Mouse (Mus musculus): ENCODE measurements around the gene Tspoap1. TPM values are rescaled to one million over a fixed set of nuclear protein-coding genes. Genes with fewer than 3 reads are reported as not detected.

The Tspoap1 gene
- polyA plus RNA-seq, 1 experiment from 2014 or later = 5.9 TPM

GRCm38 (mm10) chr11:87728850-87729592 lies 31.3 kb upstream of the Tspoap1 start:
- peak overlapping the region; percentile 74 for H3K4me2 ChIP-seq
- peak overlapping the region; percentile 46 for H3K4me3 ChIP-seq

GRCm38 (mm10) chr11:87729593-87730185 lies 30.7 kb upstream of the Tspoap1 start:
- Histone ChIP-seq H3K4me3 (peak overlapping the region; percentile 46), H3K4me1 (peaks cover 100% of the 10 kb centered on the region), H3K9me3 (replicated peaks) (no peaks in the 10 kb centered on the region), H3K9ac (peak overlapping the region; percentile 75), H3K27ac (peak overlapping the region; percentile 97), H3K27me3 (replicated peaks) (no peaks in the 10 kb centered on the region), H3K4me2 (peak overlapping the region; percentile 74), H3K36me3 (peaks cover 29% of the 10 kb centered on the region)
- WGBS (ENCODE audit: insufficient replicate concordance) = 37% methylated on average over 13 of the region's 13 CpGs
- peak; percentile 65 for ATAC-seq

More at GRCm38 (mm10) chr11:87728850-87729592, 31.3 kb upstream of the Tspoap1 start:
- ATAC-seq = no peak
- Histone ChIP-seq H3K27ac (peak overlapping the region; percentile 97), H3K4me1 (peaks cover 100% of the 10 kb centered on the region), H3K9ac (peak overlapping the region; percentile 75), H3K36me3 (peaks cover 24% of the 10 kb centered on the region), H3K9me3 (replicated peaks) (no peaks in the 10 kb centered on the region), H3K27me3 (replicated peaks) (no peaks in the 10 kb centered on the region)
- 48% methylated on average over 18 of the region's 18 CpGs for WGBS (ENCODE audit: insufficient replicate concordance)

GRCm38 (mm10) chr11:87730652-87731310 lies 29.6 kb upstream of the Tspoap1 start:
- peak overlapping the region; percentile 74 for H3K4me2 ChIP-seq
- H3K27ac ChIP-seq = peak overlapping the region; percentile 97

GRCm38 (mm10) chr11:87734346-87734745 lies 26.0 kb upstream of the Tspoap1 start:
- no peaks in the 10 kb centered on the region for H3K27me3 ChIP-seq (replicated peaks)
- H3K27ac ChIP-seq = peak overlapping the region; percentile 97
- ATAC-seq = no peak
- H3K4me3 ChIP-seq = peak overlapping the region; percentile 20
- H3K9ac ChIP-seq = peak overlapping the region; percentile 76
- WGBS (ENCODE audit: insufficient replicate concordance) = 51% methylated on average over 5 of the region's 5 CpGs
- peaks cover 35% of the 10 kb centered on the region for H3K36me3 ChIP-seq
- peak overlapping the region; percentile 89 for H3K4me2 ChIP-seq
- no peaks in the 10 kb centered on the region for H3K9me3 ChIP-seq (replicated peaks)
- peaks cover 83% of the 10 kb centered on the region for H3K4me1 ChIP-seq

More at GRCm38 (mm10) chr11:87730652-87731310, 29.6 kb upstream of the Tspoap1 start:
- H3K27me3 ChIP-seq (replicated peaks) = no peaks in the 10 kb centered on the region
- peaks cover 29% of the 10 kb centered on the region for H3K36me3 ChIP-seq
- ATAC-seq = no peak
- H3K4me1 ChIP-seq = peaks cover 100% of the 10 kb centered on the region
- 62% methylated on average over 10 of the region's 10 CpGs for WGBS (ENCODE audit: insufficient replicate concordance)
- no peaks in the 10 kb centered on the region for H3K9me3 ChIP-seq (replicated peaks)
- H3K4me3 ChIP-seq = peak overlapping the region; percentile 46; the same call in 1 of the 2 replicates
- H3K9ac ChIP-seq = peak overlapping the region; percentile 75

GRCm38 (mm10) chr11:87735691-87736090 lies 24.6 kb upstream of the Tspoap1 start:
- peaks cover 46% of the 10 kb centered on the region for H3K36me3 ChIP-seq
- peaks cover 78% of the 10 kb centered on the region for H3K4me1 ChIP-seq
- peak overlapping the region; percentile 89 for H3K4me2 ChIP-seq
- no peaks in the 10 kb centered on the region for H3K9me3 ChIP-seq (replicated peaks)
- peak overlapping the region; percentile 76 for H3K9ac ChIP-seq
- H3K27ac ChIP-seq = peak overlapping the region; percentile 97
- peak; percentile 30; the same call in 1 of the 2 replicates for ATAC-seq
- peak overlapping the region; percentile 89; the same call in 1 of the 2 replicates for H3K4me3 ChIP-seq
- H3K27me3 ChIP-seq (replicated peaks) = no peaks in the 10 kb centered on the region
- 36% methylated on average over 6 of the region's 6 CpGs for WGBS (ENCODE audit: insufficient replicate concordance)

- peaks cover 68% of the 10 kb centered on the region for H3K4me1 ChIP-seq
- peak overlapping the region; percentile 97 for H3K27ac ChIP-seq
- H3K4me2 ChIP-seq = peak overlapping the region; percentile 89
- no peaks in the 10 kb centered on the region for H3K27me3 ChIP-seq (replicated peaks)
- peaks cover 47% of the 10 kb centered on the region for H3K36me3 ChIP-seq
- ATAC-seq = peak; percentile 81
- peak overlapping the region; percentile 89 for H3K4me3 ChIP-seq
- WGBS (ENCODE audit: insufficient replicate concordance) = 1% methylated on average over 31 of the region's 31 CpGs
- no peaks in the 10 kb centered on the region for H3K9me3 ChIP-seq (replicated peaks)
- H3K9ac ChIP-seq = peak overlapping the region; percentile 76
Measured at GRCm38 (mm10) chr11:87736647-87737134, 23.6 kb upstream of the Tspoap1 start.

- Histone ChIP-seq H3K27ac (peak within 1 kb of the TSS; percentile 97), H3K9me3 (replicated peaks) (no peaks in the 10 kb centered on the region), H3K4me1 (peaks cover 62% of the 10 kb centered on the region), H3K4me3 (peak within 1 kb of the TSS; percentile 89), H3K9ac (peak within 1 kb of the TSS; percentile 89), H3K27me3 (replicated peaks) (no peaks in the 10 kb centered on the region), H3K36me3 (peaks cover 47% of the 10 kb centered on the region), H3K4me2 (peak within 1 kb of the TSS; percentile 89)
- under 1% methylated on average over 57 of the region's 57 CpGs for WGBS (ENCODE audit: insufficient replicate concordance)
- peak; percentile 88 for ATAC-seq
Measured at GRCm38 (mm10) chr11:87737175-87737740, 23.1 kb upstream of the Tspoap1 start, which contains the start of gene Supt4a. Supt4a (plus strand) TSS chr11:87737552.

GRCm38 (mm10) chr11:87743691-87744090 lies 16.6 kb upstream of the Tspoap1 start:
- H3K9ac ChIP-seq = no peak overlapping the region
- H3K36me3 ChIP-seq = peaks cover 75% of the 10 kb centered on the region
- H3K4me3 ChIP-seq = no peak overlapping the region
- WGBS (ENCODE audit: insufficient replicate concordance) = 95% methylated on average over 3 of the region's 3 CpGs
- no peak for ATAC-seq
- H3K9me3 ChIP-seq (replicated peaks) = no peaks in the 10 kb centered on the region
- H3K27me3 ChIP-seq (replicated peaks) = no peaks in the 10 kb centered on the region
- no peak overlapping the region for H3K4me2 ChIP-seq
- peaks cover 37% of the 10 kb centered on the region for H3K4me1 ChIP-seq
- no peak overlapping the region for H3K27ac ChIP-seq

- H3K9me3 ChIP-seq (replicated peaks) = no peaks in the 10 kb centered on the region
- no peaks in the 10 kb centered on the region for H3K27me3 ChIP-seq (replicated peaks)
- H3K27ac ChIP-seq = peak overlapping the region; percentile 57; the same call in 1 of the 2 replicates
- H3K4me2 ChIP-seq = no peak overlapping the region
- peaks cover 62% of the 10 kb centered on the region for H3K36me3 ChIP-seq
- H3K9ac ChIP-seq = no peak overlapping the region
- H3K4me3 ChIP-seq = no peak overlapping the region
- peaks cover 40% of the 10 kb centered on the region for H3K4me1 ChIP-seq
- 54% methylated on average over 4 of the region's 4 CpGs for WGBS (ENCODE audit: insufficient replicate concordance)
- no peak for ATAC-seq
Measured at GRCm38 (mm10) chr11:87744964-87745363, 15.4 kb upstream of the Tspoap1 start.

- ATAC-seq = no peak
- Histone ChIP-seq H3K9ac (no peak overlapping the region), H3K9me3 (replicated peaks) (no peaks in the 10 kb centered on the region), H3K27ac (peak overlapping the region; percentile 100), H3K4me1 (peaks cover 47% of the 10 kb centered on the region), H3K4me2 (no peak overlapping the region), H3K36me3 (peaks cover 53% of the 10 kb centered on the region), H3K27me3 (replicated peaks) (no peaks in the 10 kb centered on the region), H3K4me3 (no peak overlapping the region)
- 81% methylated on average over 9 of the region's 9 CpGs for WGBS (ENCODE audit: insufficient replicate concordance)
Measured at GRCm38 (mm10) chr11:87745632-87746555, 14.4 kb upstream of the Tspoap1 start.

All from liver, embryonic 12.5 days (tissue).